Mouse (Mus musculus): ENCODE results near the gene Anapc5.

Gene Anapc5

DNA sequence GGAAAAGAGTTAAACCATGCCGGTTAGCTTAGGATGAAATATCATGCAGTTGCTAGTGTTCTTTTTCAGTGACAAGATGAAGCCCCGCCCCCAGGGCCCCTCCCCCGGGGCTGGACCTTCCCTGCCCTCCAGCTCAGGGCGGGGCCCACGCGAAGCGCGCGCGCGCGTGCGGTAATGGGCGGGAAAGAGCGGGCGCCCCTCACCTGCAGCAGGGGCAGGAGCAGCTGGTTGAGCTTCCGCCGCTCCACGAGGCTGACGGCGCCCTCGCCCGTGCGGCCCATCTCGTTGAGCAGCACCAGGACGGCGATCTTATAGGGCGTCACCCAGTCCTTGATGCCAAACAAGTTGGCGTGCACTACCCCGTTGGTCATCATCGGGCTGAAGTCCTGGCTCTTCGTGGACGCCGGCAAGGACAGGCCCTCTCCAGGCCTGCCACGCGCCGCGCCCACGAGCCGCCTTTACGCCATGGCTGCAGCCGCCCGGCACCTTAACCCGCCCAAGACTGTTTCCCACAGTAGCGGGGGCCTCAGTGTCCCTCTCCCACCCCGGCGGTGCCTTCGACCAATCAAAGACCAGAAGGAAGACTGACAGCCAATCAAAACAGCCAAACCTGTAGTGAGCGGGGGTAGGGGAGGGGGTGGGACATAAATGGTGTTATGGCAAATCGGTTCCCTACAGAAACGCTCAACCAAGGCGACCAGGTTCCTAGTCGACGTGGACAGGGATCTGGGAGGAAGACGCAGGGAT is at the start of gene Anapc5:
Gene Anapc5, minus strand, starts transcription at position 563 of the 747 bp plus-strand sequence.
- DNase-seq (ENCODE audit: low spot score in 2 of 2): peak; percentile 78 to 88

DNA sequence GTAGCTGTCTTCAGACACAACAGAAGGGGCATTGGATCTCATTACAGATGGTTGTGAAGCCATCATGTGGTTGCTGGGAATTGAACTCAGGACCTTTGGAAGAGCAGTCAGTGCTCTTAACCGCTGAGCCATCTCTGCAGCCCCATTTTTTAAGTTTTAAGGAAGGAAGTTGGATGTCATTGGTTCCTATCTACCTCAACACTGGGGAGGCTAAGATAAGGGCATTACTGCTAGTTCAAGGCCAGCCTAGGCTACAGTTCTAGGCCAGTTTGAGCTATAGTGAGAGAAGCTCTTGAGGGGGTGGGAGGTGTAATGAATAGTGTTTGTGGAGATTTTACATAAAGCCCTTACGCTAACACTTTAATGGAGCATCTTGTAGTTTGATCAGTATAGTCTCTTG is 41.9 kb upstream of the Anapc5 start:
- no peak for DNase-seq (ENCODE audit: low spot score in 2 of 2)

DNA sequence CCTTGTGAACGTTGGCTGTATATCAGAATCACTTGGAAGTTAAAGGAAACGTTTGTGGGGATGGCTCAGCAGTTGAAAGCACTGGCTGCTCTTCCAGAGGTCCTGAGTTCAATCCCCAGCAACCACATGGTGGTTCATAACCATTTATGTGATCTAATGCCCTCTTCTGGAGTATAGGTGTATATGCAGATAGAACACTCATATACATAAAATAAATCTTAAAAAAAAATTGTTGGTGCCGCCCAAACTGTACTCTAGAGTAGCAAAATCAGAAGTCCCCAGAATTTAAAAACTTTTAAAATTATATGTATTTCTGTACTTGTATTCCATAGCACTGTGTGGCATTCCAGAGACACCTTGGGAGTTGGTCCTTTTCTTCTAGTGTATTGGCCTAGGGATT is 34.7 kb upstream of the Anapc5 start:
- no peak for DNase-seq (ENCODE audit: low spot score in 2 of 2)

DNA sequence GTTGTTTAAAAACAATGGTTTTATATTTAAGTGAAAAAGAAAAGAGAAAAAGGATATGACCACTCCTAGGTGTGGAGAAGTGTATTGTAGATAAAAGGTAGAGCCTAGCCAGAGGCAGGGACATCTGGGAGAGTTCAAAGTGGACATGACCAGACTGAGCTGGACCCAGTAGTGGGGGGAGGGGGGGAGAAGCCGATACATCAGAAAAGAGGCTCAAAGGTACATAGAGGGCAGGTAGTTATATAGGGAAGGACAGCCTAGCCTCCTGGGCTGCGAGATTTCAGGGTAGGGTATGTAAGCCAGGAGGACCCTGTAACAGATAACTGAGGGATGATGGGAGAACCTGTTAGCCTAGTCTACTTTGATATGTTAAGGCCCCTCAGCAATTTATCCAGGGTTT is 31.5 kb upstream of the Anapc5 start:
- DNase-seq (ENCODE audit: low spot score in 2 of 2): no peak

DNA sequence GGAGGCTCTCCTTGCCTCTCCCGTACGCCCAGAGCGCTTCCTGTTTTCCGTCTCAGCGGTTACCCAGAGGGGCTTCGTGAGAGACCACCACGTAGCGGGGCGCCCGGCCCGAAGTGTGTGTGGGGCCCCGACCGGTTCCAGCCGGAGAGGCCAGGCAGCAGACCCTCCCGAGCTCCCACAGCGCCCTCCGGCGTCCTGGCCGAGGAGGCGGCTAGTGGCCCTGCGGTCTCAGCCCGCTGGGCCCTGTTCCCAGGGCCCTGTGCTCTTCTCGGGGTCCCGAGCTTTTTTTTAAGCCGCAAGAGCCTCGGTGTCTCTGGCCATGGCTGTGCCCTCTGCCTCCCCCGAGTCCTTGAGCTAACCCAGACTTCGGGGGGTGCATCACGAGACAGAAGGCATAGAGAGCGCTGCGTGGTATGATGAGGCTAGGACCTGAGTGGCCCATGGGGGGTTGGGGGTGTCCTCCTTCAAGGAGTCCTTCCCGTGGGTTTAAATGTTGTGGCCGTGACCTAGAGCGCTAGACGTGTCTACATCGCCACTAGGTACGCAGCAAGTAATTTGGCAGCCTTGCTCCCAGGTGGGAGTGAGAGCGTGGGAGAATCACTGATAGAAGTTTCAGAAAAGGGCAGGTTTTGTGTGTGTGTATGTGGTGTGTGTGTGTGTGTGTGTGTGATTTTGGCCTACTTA is 29.3 kb upstream of the Anapc5 start:
- peak in 1 of 2 experiments; percentile 45 for DNase-seq (ENCODE audit: low spot score in 2 of 2)

DNA sequence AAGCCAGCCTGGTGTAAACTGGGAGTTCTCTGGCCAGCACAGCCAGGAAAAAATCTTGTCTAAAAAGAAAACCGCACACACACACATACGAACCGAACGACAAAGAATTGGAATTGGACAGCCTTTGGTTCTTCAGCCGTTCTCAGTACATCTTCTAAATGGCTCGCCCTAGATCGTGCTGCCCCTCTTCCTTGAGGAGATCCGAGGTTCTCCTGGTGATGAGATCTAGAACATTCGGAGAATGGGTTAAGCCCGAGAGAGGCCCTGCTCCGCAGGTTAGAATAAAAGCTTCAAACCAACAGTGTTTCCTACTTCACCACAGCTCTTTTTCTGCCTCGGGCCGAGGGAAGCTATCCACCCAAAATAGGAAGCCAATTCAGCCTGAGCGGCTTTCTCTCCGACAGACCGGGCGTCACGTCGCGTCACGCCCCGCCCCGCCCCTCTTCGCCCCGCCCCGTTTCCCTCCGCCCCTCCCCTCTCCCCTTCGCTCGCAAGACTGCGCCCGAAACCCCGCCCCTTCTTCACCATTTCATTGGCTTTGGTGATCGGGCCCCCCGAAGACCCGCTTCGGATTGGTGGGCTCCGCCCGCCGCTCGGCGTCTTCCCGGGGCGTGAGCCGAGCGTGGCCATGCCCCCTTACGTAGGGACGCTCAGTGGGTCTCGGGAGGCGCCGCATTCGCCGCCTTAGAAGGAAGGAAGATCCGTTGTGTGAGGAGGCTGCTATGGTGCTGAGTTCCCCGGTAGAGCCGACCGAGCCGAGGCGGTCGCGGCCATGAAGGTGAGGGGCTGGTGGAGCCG is 28.6 kb upstream of the Anapc5 start, which contains the start of gene Rnf34:
Gene Rnf34, plus strand, starts transcription at position 528 of the 798 bp plus-strand sequence.
- peak; percentile 93 to 96 for DNase-seq (ENCODE audit: low spot score in 2 of 2)

DNA sequence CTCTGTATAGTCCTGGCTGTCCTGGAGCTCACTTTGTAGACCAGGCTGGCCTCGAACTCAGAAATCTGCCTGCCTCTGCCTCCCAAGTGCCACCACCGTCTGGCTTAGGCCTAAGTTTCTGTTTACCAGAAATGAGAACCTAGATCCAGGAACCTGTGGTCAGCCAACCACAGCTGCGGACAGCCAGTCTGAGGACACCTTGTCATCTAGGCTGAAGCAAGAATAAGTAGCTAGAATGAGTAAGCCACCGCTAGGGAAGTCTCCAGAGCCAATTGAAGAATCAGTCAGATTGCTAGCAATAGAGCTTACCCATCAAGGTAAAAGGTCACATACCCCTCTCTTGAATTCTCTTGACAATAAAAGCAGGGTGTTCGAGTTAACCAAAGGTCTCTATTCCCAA is 22.7 kb upstream of the Anapc5 start:
- no peak for DNase-seq (ENCODE audit: low spot score in 2 of 2)

DNA sequence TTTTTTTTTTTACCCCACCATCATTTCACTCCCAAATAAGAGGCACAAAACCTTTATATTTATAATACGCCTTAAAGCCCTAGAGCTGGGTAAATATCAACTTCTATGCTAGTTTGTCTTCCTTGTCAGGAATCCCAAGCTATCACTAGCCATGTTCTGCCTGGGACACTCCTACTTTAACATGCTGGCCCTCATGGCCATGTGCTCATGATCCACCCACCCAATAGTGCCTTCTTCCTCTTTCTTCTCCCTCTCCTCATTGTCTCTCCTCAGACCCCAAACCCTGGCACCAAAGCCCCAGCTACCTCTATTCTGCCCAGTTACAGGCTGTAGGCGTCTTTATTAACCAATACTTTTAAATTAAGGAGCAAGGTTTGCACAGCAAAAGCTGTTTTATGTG is 20.0 kb upstream of the Anapc5 start:
- no peak for DNase-seq (ENCODE audit: low spot score in 2 of 2)

DNA sequence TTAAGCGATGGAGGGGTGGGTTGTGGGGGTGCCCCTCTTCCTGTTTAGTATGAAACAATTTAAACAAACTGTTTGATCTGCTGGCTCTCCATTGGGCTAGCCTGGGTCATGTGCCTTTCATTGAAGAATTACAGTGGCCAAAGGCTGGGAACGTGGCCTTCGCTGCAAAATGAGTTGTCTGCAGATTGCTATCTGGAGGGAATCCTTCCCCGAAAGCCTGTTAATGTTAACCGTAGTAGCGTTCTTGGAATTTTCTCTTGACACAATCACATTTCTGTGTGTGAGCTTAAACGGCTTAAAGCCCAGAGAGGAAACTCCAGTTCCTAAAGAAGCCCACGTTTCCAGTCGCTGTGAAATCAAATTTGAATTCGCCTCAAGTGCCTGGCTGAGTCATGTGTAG is 11.9 kb upstream of the Anapc5 start:
- no peak for DNase-seq (ENCODE audit: low spot score in 2 of 2)

DNA sequence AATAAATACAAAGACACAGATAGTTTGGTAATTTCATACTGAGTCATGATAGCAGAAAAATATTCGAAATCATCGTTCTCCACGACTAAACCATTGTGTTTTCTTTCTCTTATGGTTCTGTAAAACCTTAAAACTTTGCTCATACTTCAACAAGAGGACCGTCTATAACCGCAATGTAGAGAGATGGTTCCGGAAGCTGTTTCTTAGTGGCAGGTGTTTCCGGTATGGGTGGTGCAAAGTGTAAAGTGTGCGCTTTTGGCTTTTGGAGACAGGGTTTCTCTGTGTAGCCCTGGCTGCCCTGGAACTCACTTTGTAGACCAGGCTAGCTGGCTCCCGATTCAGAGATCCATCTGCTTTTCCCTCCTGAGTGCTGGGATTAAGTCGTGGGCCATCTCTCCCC is 11.4 kb upstream of the Anapc5 start:
- no peak for DNase-seq (ENCODE audit: low spot score in 2 of 2)

DNA sequence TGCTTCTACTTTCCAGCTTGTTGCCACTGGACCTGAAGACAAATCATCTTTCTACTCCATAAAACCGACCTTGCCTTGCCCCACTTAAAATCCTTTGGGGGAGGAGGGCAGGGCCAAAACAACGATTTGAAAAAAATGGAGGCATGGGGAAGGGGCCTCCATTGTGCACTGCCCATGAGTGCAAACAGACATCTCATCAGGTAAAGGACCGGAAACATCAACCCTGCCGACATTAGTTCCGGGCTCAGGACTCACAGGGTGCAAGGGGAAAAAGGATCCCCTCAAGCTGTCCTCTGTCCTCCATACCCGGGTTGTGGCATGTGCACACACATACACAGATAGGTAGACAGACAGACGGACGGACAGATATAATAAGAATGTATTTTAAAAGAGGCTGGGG is 4.0 kb upstream of the Anapc5 start:
- no peak for DNase-seq (ENCODE audit: low spot score in 2 of 2)

DNA sequence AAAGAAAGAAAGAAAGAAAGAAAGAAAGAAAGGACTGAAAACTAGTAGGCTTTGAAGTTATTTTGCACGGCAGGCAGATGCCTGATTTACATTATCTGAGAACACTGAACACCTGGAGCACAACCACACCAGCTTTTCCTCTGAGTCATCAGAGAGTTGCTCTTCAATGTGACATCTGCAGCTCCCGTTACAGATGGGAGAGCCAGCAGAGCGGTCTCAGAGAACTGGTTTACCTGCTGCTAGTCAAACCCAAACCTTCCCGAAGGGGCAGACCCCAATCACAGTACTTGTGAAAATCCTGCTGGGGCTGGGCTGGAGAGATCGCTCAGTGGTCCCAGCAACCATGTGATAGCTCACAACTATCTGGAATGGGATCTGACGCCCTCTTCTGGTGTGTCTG is 3.3 kb upstream of the Anapc5 start:
- DNase-seq (ENCODE audit: low spot score in 2 of 2): no peak

DNA sequence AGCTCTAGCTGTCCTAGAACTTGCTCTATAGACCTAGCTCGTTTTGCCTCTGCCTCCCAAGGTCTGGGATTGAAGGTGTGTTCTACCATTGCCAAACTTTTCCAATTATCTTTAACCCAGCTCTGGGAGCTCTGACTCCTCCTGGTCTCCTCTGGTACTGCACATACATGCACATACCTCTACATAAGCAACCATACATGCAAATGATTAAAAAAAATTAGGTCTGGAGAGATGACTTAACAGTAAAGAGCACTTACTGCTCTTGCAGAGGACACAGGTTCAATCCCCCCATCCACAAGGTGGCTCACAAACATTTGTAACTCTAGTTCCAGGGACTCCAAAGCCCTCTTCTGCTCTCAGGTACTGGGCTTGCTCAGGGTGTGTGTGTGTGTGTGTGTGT is 2.8 kb upstream of the Anapc5 start:
- no peak for DNase-seq (ENCODE audit: low spot score in 2 of 2)

DNA sequence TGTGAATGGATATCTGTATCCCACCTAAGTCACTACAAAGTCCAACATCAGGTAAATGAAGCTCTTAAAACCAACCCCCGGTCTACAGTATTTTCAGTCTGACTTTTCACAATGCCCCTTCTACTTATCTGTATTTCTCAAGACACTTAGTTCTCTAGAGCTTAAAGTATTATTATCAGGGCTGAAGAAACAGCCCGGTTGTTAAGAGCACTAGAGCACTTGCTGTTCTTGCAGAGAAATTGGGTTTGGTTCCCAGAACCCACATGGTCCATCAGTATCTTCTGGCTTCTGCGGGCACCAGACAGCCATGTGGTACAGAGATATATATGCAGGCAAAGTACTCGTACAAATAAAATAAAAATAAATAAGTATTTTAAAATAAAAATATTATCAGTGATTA is 1.3 kb upstream of the Anapc5 start:
- DNase-seq (ENCODE audit: low spot score in 2 of 2): no peak

DNA sequence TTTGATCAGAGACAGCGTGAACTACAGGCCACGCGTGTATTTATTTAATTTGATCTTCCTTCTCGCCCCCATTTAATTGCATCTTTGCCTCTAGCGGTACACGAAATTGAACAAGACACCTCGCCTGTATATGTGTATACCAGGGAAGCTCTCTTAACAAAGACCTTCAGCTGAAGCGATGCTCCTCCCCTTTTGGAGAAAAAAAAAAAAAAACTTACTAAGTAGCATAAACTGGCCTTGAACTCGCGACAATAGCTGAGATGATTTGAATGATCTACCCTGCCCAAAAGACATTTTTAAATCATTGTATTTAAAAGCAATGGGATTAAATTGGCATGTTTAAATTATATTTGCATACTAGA is 366 bp upstream of the Anapc5 start:
- DNase-seq (ENCODE audit: low spot score in 2 of 2): no peak

DNA sequence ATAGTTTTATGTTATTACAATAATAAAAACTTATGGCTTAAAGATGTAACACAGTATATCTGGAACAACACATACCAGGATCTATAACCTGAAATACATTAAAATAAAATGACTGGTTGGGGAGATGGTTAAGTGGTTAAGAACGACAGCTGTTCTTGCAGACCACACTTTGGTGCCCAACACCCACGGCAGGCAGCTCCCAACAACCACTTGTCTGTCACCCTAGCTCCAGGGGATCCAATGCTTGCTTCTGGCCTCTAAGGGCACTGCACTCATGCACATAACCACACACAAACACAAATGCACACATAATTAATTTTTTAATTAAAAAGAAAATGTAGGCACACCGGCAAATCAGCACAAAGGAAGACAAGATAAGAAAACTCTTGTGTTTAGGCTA is 8.4 kb downstream of the Anapc5 start:
- no peak for DNase-seq (ENCODE audit: low spot score in 2 of 2)

DNA sequence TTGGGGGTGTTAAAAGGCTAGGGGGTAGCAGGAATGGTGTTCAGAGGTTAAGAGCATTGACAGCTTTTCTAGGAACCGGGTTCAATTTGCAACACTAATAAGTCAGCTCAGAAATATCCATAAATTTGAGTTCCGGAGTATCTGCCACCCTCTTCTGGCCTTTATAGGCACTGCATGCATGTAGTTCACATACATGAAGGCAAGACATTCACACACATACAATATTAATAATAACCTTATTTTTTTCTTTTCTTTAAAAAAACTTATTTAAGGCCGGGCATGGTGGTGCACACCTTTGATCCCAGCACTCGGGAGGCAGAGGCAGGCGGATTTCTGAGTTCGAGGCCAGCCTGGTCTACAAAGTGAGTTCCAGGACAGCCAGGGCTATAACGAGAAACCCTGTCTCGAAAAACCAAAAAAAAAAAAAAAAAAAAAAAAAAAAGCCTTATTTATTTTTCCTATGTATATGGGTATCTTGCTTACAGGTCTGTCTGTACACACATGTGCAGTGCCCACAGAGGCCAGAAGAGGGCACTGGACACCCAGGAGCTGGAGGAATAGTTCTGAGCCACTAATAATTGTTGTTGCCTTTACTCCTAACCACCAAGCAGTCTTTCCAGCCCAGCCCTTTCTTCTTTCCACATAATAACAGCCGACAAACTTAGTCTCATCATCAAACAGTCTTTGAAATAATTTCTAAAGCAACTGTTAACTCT is 9.6 kb downstream of the Anapc5 start:
- DNase-seq (ENCODE audit: low spot score in 2 of 2): peak; percentile 38 to 69

DNA sequence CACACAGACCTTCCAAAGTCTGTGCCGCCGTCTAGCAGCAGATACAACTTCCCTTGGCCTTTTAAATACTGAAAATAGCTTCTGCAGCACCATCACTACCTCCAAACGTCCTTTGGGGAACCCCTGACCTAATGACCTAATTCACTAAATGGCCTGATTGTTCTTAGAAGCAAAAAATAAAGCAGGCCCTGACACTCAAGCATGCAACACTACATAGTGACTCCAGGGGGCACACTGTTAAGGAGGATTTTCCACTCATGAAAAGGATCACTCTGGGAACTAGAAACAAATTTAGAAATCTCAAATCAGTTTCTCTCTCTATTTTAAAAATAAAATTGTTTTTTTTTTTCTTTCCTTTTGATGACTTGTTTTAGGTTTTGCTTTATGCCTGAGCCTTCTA is 15.6 kb downstream of the Anapc5 start:
- DNase-seq (ENCODE audit: low spot score in 2 of 2): no peak

DNA sequence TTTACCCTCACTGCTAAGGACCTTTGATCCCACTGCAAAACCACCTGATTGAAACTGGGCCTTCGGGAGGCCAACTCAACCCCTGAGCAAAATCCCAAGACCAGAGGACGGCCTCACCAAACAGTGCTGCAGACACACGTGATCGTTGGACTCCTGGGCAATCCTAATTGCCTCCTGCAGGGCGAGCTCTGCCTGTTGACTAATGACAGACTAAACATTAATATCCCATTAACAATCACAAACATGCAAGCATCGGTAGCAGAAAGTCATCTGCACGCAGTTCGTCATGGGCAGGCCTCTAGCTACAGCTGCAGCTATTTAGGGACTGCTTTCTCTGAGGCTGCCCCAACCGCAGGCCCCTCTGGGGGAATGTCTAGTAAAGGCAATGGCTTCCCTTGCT is 18.4 kb downstream of the Anapc5 start:
- no peak for DNase-seq (ENCODE audit: low spot score in 2 of 2)

DNA sequence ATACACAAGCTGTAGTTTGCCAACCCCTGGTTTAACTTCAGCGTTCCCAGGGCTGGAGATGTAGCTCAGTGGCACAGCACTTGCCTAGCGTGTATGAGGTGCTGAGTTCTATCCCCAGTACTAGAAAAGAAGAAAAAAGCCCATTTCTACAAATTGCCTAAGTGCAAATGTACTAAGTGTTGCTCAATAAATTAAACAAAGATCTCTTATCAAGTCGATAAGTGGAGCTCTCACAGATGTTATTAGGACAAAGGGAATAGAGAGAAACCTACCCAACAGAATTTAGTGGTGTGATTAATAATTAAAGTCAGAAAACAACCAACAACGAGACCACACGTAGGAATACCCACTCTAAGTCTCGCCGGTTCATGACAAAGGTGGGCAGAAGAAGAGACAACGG is 19.5 kb downstream of the Anapc5 start:
- DNase-seq (ENCODE audit: low spot score in 2 of 2): no peak

DNA sequence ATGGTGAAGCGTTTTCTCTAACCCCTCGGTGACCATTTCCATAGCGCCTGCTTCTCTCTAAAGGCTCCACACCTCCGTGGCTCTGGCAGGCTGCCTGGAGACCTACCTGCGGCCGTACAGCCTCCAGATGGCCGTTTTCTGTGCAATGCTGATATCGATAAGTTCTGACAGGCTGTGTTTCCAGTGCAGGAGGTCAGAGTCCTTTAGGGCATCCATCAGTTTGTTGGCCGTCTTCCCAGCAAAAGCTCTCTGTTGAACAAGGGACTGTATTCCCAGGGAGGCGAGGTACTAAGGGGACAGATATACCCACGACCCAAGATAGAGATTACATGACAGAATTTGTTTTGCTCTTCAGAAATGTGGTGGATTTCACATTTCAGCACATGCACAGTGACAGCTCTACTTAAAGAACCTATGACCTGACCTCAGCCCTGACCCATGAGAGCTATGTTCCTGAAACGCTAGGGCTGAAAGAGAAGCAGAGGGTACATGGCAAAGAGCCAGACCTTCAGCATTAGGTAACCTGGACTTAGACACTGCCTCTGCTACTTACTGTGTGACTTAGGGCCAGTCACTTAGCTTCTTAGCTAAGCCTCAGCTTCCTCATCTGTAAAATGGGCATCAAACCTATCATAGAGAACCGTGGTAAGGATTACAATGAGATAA is 20.7 kb downstream of the Anapc5 start:
- peak in 1 of 2 experiments; percentile 50 for DNase-seq (ENCODE audit: low spot score in 2 of 2)

Data from cerebellum, postnatal 4 days (tissue).